Mouse (Mus musculus) olfactory bulb, adult 2 months (tissue): Measurements from ENCODE around the gene Edil3. TPM values are rescaled to one million over a fixed set of nuclear protein-coding genes. Genes with fewer than 3 reads are reported as not detected.

Experiments
- H3K27ac ChIP-seq: fragments of 200-500 bp; 2 replicates; pipeline ENCODE4 v1.5.1; 2012; ENCODE audit warnings: low read depth, low read length; ENCODE audit not compliant: insufficient read depth
- H3K4me1 ChIP-seq: fragments of 200-500 bp; 2 replicates; pipeline ENCODE4 v1.6.1; 2012; ENCODE audit warnings: low read length; ENCODE audit not compliant: control insufficient read depth, insufficient read depth
- H3K4me3 ChIP-seq: fragments of 200-500 bp; 2 replicates; pipeline ENCODE4 v1.5.1; 2012; ENCODE audit warnings: mild to moderate bottlenecking, low read depth, low read length, moderate library complexity; ENCODE audit not compliant: insufficient read depth
- CTCF ChIP-seq: fragments of 200-500 bp; IDR thresholded peaks from 2 replicates; pipeline ENCODE4 v1.5.1; 2012; ENCODE audit warnings: low read depth, mild to moderate bottlenecking, low read length, moderate library complexity; ENCODE audit not compliant: insufficient read depth
- POLR2A ChIP-seq: fragments of 200-500 bp; IDR thresholded peaks from 2 replicates; pipeline ENCODE4 v1.6.1; 2012; ENCODE audit warnings: mild to moderate bottlenecking, low read depth, low read length, moderate library complexity; ENCODE audit not compliant: insufficient read depth
- WGBS: fragments of 180-500 bp; shearing (Covaris S2); methylation state at CpG from one replicate; pipeline ENCODE4 v1.1.7; 2018; 5-methylcytosine and 5-hydroxymethylcytosine counted together
- polyA plus RNA-seq: library from polyadenylated mRNA; stranded (reverse); fragments of >200 nt; gene quantifications from 2 replicates; pipeline ENCODE4 v1.2.4, GENCODE M21; 2012; ENCODE audit warnings: low replicate concordance; ENCODE audit not compliant: missing spikeins, insufficient read depth, insufficient read length

Gene Edil3
- polyA plus RNA-seq, 1 experiment = 78.5 TPM

GRCm38 (mm10) chr13:89288201-89288600 lies 466.9 kb downstream of the Edil3 start:
- Histone ChIP-seq H3K27ac (no peak overlapping the region), H3K4me1 (no peaks in the 10 kb centered on the region), H3K4me3 (no peak overlapping the region)
- no peak for TF ChIP-seq CTCF
- TF ChIP-seq POLR2A = no peak
- WGBS = 83% methylated on average over 4 of the region's 4 CpGs

GRCm38 (mm10) chr13:89321155-89321554 lies 499.9 kb downstream of the Edil3 start:
- Histone ChIP-seq H3K4me1 (no peaks in the 10 kb centered on the region), H3K4me3 (no peak overlapping the region), H3K27ac (no peak overlapping the region)
- TF ChIP-seq POLR2A (no peak), CTCF (no peak)
- WGBS = 88% methylated on average over 1 of the region's 1 CpGs

GRCm38 (mm10) chr13:89324282-89324681 lies 503.0 kb downstream of the Edil3 start:
- TF ChIP-seq POLR2A (no peak), CTCF (no peak)
- no peak overlapping the region for H3K27ac ChIP-seq
- WGBS = 76% methylated on average over 2 of the region's 2 CpGs
- no peak overlapping the region for H3K4me3 ChIP-seq
- H3K4me1 ChIP-seq = no peaks in the 10 kb centered on the region

- TF ChIP-seq CTCF = no peak
- TF ChIP-seq POLR2A = no peak
- Histone ChIP-seq H3K4me3 (no peak overlapping the region), H3K4me1 (no peaks in the 10 kb centered on the region), H3K27ac (no peak overlapping the region)
- 64% methylated on average over 1 of the region's 1 CpGs for WGBS
Measured at GRCm38 (mm10) chr13:89334494-89334893, 513.2 kb downstream of the Edil3 start.

- Histone ChIP-seq H3K4me3 (no peak overlapping the region), H3K4me1 (no peaks in the 10 kb centered on the region), H3K27ac (no peak overlapping the region)
- 76% methylated on average over 7 of the region's 7 CpGs for WGBS
- TF ChIP-seq POLR2A = no peak
- TF ChIP-seq CTCF = no peak
Measured at GRCm38 (mm10) chr13:89335908-89336579, 514.8 kb downstream of the Edil3 start.

GRCm38 (mm10) chr13:89339055-89339454 lies 517.8 kb downstream of the Edil3 start:
- WGBS = 44% methylated on average over 4 of the region's 4 CpGs
- no peak overlapping the region for H3K27ac ChIP-seq
- H3K4me1 ChIP-seq = no peaks in the 10 kb centered on the region
- no peak overlapping the region for H3K4me3 ChIP-seq
- TF ChIP-seq CTCF = no peak
- TF ChIP-seq POLR2A = no peak

- 85% methylated on average over 3 of the region's 3 CpGs for WGBS
- TF ChIP-seq CTCF (no peak), POLR2A (no peak)
- no peak overlapping the region for H3K27ac ChIP-seq
- no peaks in the 10 kb centered on the region for H3K4me1 ChIP-seq
- H3K4me3 ChIP-seq = no peak overlapping the region
Measured at GRCm38 (mm10) chr13:89339776-89340175, 518.5 kb downstream of the Edil3 start.

- no peak overlapping the region for H3K27ac ChIP-seq
- WGBS = 53% methylated on average over 3 of the region's 3 CpGs
- TF ChIP-seq CTCF (no peak), POLR2A (no peak)
- no peak overlapping the region for H3K4me3 ChIP-seq
- no peaks in the 10 kb centered on the region for H3K4me1 ChIP-seq
Measured at GRCm38 (mm10) chr13:89355234-89355633, 534.0 kb downstream of the Edil3 start.

- no peaks in the 10 kb centered on the region for H3K4me1 ChIP-seq
- H3K4me3 ChIP-seq = no peak overlapping the region
- no peak overlapping the region for H3K27ac ChIP-seq
- TF ChIP-seq CTCF (no peak), POLR2A (no peak)
Measured at GRCm38 (mm10) chr13:89358407-89358806, 537.1 kb downstream of the Edil3 start.
